Mouse (Mus musculus): ENCODE measurements at regions not wholly inside any gene's neighbourhood (a gene's known extent, or its start where the extent isn't known, plus 50 kb on each side); places are given as distances from the start of the nearest gene placed in this dataset.
"Not testable (repeated sequence)": the region's sequence is repeated elsewhere in the genome, so short reads cannot be mapped to it uniquely, and the experiment has no call there.

- DNase-seq, result no peak
These were observed 87.6 kb downstream of the Serpinb8 start for GRCm38 (mm10) chr1:107677404-107677803.

GRCm38 (mm10) chr1:107696858-107697257, 107.1 kb downstream of the Serpinb8 start:
- no peak for DNase-seq

- DNase-seq, result no peak
These were observed 116.3 kb downstream of the Serpinb8 start for GRCm38 (mm10) chr1:107706108-107706548.

- DNase-seq, result no peak
These were observed 118.8 kb downstream of the Serpinb8 start for GRCm38 (mm10) chr1:107708601-107709000.

- DNase-seq, result no peak
These were observed 125.1 kb downstream of the Serpinb8 start for GRCm38 (mm10) chr1:107714869-107715268.

GRCm38 (mm10) chr1:107719304-107719703, 129.5 kb downstream of the Serpinb8 start:
- no peak for DNase-seq

GRCm38 (mm10) chr1:107728113-107728839, 138.5 kb downstream of the Serpinb8 start:
- no peak for DNase-seq

GRCm38 (mm10) chr1:107765307-107765706, 175.5 kb downstream of the Serpinb8 start:
- no peak for DNase-seq

GRCm38 (mm10) chr1:107767198-107767947, 177.6 kb downstream of the Serpinb8 start:
- DNase-seq, result peak in 1 of 2 experiments; percentile 6

GRCm38 (mm10) chr1:107772967-107773366, 183.2 kb downstream of the Serpinb8 start:
- DNase-seq, result no peak

GRCm38 (mm10) chr1:107783079-107783478, 193.3 kb downstream of the Serpinb8 start:
- DNase-seq, result no peak

- DNase-seq, result no peak
These were observed 216.0 kb downstream of the Serpinb8 start for GRCm38 (mm10) chr1:107805823-107806222.

GRCm38 (mm10) chr1:107807367-107807766, 217.6 kb downstream of the Serpinb8 start:
- not testable (repeated sequence) for DNase-seq

- peak in 1 of 2 experiments; percentile 5 for DNase-seq
These were observed 221.3 kb downstream of the Serpinb8 start for GRCm38 (mm10) chr1:107811136-107811535.

- DNase-seq, result no peak
These were observed 222.1 kb downstream of the Serpinb8 start for GRCm38 (mm10) chr1:107811859-107812258.

- no peak for DNase-seq
These were observed 248.1 kb downstream of the Serpinb8 start for GRCm38 (mm10) chr1:107837877-107838276.

GRCm38 (mm10) chr1:107852386-107852785, 262.6 kb downstream of the Serpinb8 start:
- DNase-seq, result no peak

GRCm38 (mm10) chr1:107853001-107853400, 263.2 kb downstream of the Serpinb8 start:
- no peak for DNase-seq

GRCm38 (mm10) chr1:107897743-107898437, 308.1 kb downstream of the Serpinb8 start:
- DNase-seq, result no peak

GRCm38 (mm10) chr1:107899261-107899660, 309.5 kb downstream of the Serpinb8 start:
- DNase-seq, result no peak

- DNase-seq, result no peak
These were observed 310.6 kb downstream of the Serpinb8 start for GRCm38 (mm10) chr1:107900449-107900848.

GRCm38 (mm10) chr1:107900913-107901312, 311.1 kb downstream of the Serpinb8 start:
- DNase-seq, result peak in 1 of 2 experiments; percentile 8
